Mouse (Mus musculus) heart, embryonic 10.5 days (tissue): ENCODE measurements around the gene Orm3. TPM values are rescaled to one million over a fixed set of nuclear protein-coding genes. Genes with fewer than 3 reads are reported as not detected.

Experiments used
- polyA plus RNA-seq: library from polyadenylated mRNA; unstranded; fragments of >200 nt; fragmentation: Nextera tagmentation; extraction: Ambion mirVana; gene quantifications from 2 replicates; pipeline ENCODE4 v1.2.1, GENCODE M21; 2016

Orm3 gene
- polyA plus RNA-seq, 1 experiment from 2014 or later: not detected

Other genes starting within 250 kb of the Orm3 start
- gene Ambp, start 201.4 kb upstream of the Orm3 start, polyA plus RNA-seq: 5.8 and 158 TPM in 2 replicates
- gene Kif12, start 184.0 kb upstream of the Orm3 start, polyA plus RNA-seq: 0.12 and 3.4 TPM in 2 replicates
- 2.3 and 4.3 TPM in 2 replicates for gene Col27a1, start 142.2 kb upstream of the Orm3 start, polyA plus RNA-seq
- gene Orm1, start 11.6 kb upstream of the Orm3 start, polyA plus RNA-seq: not detected in 2 replicates
- gene Orm2, start 6.3 kb downstream of the Orm3 start, polyA plus RNA-seq: not detected in 2 replicates
- gene Akna, start 47.2 kb downstream of the Orm3 start, polyA plus RNA-seq: 4.6 and 9.0 TPM in 2 replicates
- gene Whrn, start 139.8 kb downstream of the Orm3 start, polyA plus RNA-seq: 4.0 and 5.3 TPM in 2 replicates
- 190 and 227 TPM in 2 replicates for gene Atp6v1g1, start 188.6 kb downstream of the Orm3 start, polyA plus RNA-seq
- gene Tmem268, start 202.6 kb downstream of the Orm3 start, polyA plus RNA-seq: 7.9 and 9.3 TPM in 2 replicates
- gene Gm11213, start 249.1 kb downstream of the Orm3 start, polyA plus RNA-seq: not detected in 2 replicates